In the genomic region with DNA sequence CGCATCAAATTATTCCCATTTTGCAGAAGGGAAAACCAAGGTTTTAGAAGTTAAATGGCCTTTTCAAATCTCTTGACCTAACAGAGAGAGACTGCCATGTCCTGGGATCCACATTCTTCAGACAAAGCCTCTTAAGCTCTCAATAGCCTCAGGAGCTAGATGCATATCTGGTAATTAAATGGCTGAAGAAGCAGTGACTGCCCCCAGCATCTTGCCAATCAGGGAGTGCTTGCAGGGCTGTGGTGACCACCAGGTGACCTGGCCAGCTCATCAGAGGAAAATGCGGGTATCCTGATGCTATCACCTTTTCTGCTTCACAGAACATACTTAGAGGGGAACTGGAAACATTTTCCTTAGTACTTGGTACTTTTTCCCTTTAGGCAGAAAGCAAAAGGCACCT, we compare ENCODE assay signal across 24 mouse cellular contexts.
"Had no signal": no experiment of that assay in that cellular context is flagged by ENCODE, and none has a peak within 500 bp of the region (broad histone marks: within the 10 kb centered on the region; RNA-seq: fewer than 3 reads in every experiment).

No protein-coding gene starts in this region.

- H3K4me1 ChIP-seq: intestine, embryonic 15.5 days; limb, embryonic 10.5 days; limb, embryonic 13.5 days; liver, embryonic 12.5 days; liver, embryonic 15.5 days; megakaryocyte, embryonic 14.5 days; midbrain, embryonic 10.5 days; midbrain, embryonic 15.5 days; neural tube, embryonic 12.5 days; neural tube, embryonic 15.5 days had no signal

- H3K27me3 ChIP-seq: intestine, embryonic 15.5 days; liver, embryonic 12.5 days; liver, embryonic 15.5 days; lung, embryonic 15.5 days; megakaryocyte, embryonic 14.5 days; midbrain, embryonic 15.5 days; neural tube, embryonic 12.5 days; neural tube, embryonic 15.5 days had no signal

- H3K4me2 ChIP-seq: intestine, embryonic 15.5 days; limb, embryonic 13.5 days; liver, embryonic 12.5 days; liver, embryonic 15.5 days; lung, embryonic 15.5 days; midbrain, embryonic 15.5 days; neural tube, embryonic 12.5 days; neural tube, embryonic 15.5 days had no signal

- H3K9ac ChIP-seq: intestine, embryonic 15.5 days; limb, embryonic 13.5 days; liver, embryonic 12.5 days; liver, embryonic 15.5 days; lung, embryonic 15.5 days; midbrain, embryonic 15.5 days; neural tube, embryonic 12.5 days; neural tube, embryonic 15.5 days had no signal

- H3K9me3 ChIP-seq: intestine, embryonic 15.5 days; limb, embryonic 10.5 days; limb, embryonic 13.5 days; liver, embryonic 12.5 days; lung, embryonic 15.5 days; midbrain, embryonic 10.5 days; midbrain, embryonic 15.5 days; neural tube, embryonic 12.5 days; neural tube, embryonic 15.5 days had no signal

- H3K36me3 ChIP-seq: intestine, embryonic 15.5 days; limb, embryonic 10.5 days; limb, embryonic 13.5 days; liver, embryonic 12.5 days; liver, embryonic 15.5 days; lung, embryonic 15.5 days; midbrain, embryonic 10.5 days; midbrain, embryonic 15.5 days; neural tube, embryonic 12.5 days; neural tube, embryonic 15.5 days had no signal

- ATAC-seq: intestine, embryonic 15.5 days; liver, embryonic 12.5 days; midbrain, embryonic 15.5 days had no signal

- H3K27ac ChIP-seq: intestine, embryonic 15.5 days; limb, embryonic 10.5 days; limb, embryonic 13.5 days; liver, embryonic 12.5 days; liver, embryonic 15.5 days; midbrain, embryonic 10.5 days; midbrain, embryonic 15.5 days; neural tube, embryonic 12.5 days; neural tube, embryonic 15.5 days; stomach, postnatal 0 days had no signal

- H3K4me3 ChIP-seq: intestine, embryonic 15.5 days; limb, embryonic 10.5 days; limb, embryonic 13.5 days; liver, embryonic 12.5 days; liver, embryonic 15.5 days; lung, embryonic 15.5 days; megakaryocyte, embryonic 14.5 days; midbrain, embryonic 10.5 days; midbrain, embryonic 15.5 days; neural tube, embryonic 12.5 days; neural tube, embryonic 15.5 days had no signal

- DNase-seq: kidney, adult 2 months; kidney, postnatal 4 days; liver; lung, adult 18-20 months; lung, postnatal 10 days; lung, postnatal 36 days; right cerebral cortex, adult 18-20 months; right cerebral cortex, postnatal 14 days; right cerebral cortex, postnatal 4 days; thymus, adult 2 months; thymus, postnatal 14 days; thymus, postnatal 4 days had no signal
